Mouse (Mus musculus) layer of hippocampus, adult 9-11 months (tissue): Measurements from ENCODE around the gene Gadl1.
A peak's percentile ranks its signal among the peaks of the same experiment; 100 is the strongest.

ENCODE experiments used
- DNase-seq: peaks from one replicate; pipeline ENCODE4 v3.0.0; 2022

Gadl1 gene

DNA sequence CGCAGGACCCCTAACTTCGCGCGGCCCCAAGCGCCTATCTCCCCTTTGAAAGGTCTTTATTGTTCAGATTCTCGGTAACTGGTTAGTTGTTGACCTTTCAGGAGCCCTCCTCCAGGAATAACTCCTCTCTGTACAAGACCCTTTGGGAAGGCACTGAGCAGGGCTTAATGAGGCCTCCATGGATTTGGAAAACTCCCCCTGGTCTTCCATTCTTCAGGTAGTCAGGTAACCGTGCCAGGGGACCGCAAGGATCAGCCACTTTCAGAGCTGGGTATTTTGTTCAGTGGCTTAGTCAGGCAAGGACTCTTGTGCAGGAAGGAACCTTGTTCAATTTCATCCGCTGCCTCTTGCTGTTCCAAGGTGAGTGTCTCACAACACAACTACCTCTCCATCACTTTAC is at the start of gene Gadl1:
Gene Gadl1, plus strand, starts transcription at position 301 of the 400 bp plus-strand sequence.
- no peak for DNase-seq

DNA sequence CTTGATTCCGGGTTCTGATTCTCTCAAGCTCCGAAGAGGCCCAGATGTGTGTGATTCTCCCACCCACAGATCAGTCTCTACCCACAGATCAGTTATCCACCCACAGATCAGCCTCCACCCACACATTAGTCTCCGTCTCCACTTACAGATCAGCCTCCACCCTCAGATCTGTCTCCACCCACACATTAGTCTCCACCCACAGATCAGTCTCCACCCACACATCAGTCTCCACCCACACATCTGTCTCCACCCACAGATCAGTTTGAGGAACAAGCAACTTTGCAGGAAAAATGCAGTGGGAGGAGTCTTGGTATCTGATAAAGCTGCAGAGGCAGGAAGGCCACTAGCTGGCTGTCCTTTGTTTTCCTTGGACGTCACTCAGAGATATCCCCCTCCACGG is 46.5 kb upstream of the Gadl1 start:
- DNase-seq: no peak

- DNase-seq: no peak
These were observed 45.9 kb upstream of the Gadl1 start for GRCm38 (mm10) chr9:115863326-115863725.

- no peak for DNase-seq
These were observed 42.0 kb upstream of the Gadl1 start for GRCm38 (mm10) chr9:115867277-115867676.

DNA sequence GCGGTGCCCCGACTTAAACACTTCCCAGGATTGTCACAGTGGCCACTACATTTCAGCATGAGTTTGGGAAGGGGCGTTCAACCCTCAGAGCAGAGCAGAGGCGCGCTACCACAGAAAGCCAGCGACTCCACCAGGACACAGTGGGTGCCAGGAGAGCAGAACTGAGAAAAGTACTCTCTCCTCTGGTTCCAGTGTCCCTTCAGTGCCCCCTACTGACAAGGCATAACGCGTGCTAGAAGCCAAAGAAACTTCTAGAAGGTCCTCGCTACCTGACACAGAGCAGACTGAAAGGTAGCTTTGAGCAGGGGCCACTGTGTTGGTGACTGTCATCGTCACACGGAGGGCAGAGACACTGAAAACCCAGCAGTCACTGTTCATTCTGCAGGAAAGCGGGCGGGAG is 39.1 kb upstream of the Gadl1 start:
- DNase-seq: no peak

DNA sequence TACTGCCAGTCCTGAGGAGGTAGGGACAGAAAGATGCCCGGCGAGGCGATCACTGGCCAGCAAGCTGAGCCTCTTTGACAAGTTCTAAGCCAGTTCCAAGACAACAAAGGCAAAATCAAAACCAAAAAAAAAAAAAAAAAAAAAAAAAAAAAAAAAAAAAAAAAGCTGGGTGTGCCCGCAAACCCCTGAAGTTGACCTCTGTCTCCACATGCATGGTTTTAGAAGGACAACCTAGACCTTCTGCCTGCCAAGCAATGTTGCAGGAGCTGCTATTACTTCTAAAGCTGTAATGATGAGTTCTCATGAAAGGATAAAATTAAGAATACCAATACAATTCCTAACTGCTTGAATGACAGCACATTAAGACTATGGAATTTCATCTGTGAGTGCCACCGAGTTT is 38.6 kb upstream of the Gadl1 start:
- no peak for DNase-seq

DNA sequence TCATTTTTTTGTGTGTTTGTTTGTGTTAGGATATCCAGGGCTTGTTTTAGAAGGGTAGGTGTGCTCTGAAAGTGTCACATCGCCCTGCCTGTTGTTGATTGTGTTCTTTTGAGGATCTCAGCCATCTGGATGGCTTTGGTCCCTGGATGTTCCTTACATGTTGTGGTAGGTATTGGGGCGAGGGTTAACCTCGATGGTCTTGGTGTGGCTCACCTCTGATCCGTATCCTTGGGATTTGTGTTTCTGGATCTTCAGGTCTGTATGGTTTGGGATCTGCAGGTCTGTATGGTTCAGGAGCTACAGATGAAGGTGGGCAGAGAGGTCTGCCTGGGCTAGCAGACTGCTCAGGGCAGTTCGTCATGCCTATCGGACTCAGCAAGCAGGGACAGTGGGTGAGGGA is 28.8 kb upstream of the Gadl1 start:
- no peak for DNase-seq

DNA sequence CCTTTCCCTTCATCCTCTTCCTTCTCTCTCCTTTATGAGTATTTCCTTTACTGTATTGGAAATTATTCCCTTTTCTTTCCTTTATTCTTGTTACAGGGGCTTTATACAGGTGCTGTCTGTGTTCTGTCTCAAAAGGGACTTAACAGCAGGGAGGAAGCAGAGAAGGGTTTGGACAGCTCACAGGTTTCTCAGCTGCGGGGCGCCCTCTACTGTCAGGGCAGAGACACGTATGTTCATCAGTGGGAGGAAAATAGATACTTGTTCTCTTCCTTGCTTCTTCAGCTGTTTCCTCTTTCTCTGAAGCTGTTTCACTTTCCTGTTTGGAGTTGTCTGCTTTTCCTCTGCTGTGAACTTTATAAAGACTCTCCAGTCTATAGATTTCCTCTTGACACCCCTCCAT is 28.1 kb upstream of the Gadl1 start:
- DNase-seq: no peak

DNA sequence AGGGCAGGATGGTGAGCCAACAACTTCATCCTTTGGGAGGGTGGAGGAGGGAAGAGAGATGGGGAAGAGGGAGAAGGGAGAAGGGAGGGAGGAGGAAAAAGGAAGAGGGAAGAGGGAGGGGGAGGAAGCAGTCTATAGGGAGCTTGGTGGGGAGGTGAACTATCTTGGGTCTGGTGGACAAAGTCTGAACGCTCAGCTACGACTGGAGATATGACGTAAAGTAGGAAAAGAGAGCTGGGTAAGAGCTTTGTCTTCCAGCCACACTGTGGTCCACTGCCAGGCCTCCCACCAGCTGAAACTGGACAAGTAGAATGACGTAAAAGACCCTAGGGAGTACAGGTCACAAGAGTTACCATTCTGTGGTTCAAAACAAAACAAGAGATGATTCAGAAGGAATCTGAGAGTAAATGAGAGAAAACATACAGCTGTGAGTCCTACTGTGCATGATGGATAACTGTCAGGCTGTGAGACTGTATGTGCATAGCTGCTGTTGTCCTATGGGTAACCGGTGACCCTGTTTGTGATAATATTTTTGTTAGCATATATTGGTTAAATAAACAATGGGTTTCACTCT is 26.5 kb upstream of the Gadl1 start:
- no peak for DNase-seq

GRCm38 (mm10) chr9:115883413-115883812 is 25.8 kb upstream of the Gadl1 start:
- DNase-seq: no peak

GRCm38 (mm10) chr9:115887571-115887970 is 21.7 kb upstream of the Gadl1 start:
- no peak for DNase-seq

- no peak for DNase-seq
These were observed 16.1 kb upstream of the Gadl1 start for GRCm38 (mm10) chr9:115893131-115893530.

DNA sequence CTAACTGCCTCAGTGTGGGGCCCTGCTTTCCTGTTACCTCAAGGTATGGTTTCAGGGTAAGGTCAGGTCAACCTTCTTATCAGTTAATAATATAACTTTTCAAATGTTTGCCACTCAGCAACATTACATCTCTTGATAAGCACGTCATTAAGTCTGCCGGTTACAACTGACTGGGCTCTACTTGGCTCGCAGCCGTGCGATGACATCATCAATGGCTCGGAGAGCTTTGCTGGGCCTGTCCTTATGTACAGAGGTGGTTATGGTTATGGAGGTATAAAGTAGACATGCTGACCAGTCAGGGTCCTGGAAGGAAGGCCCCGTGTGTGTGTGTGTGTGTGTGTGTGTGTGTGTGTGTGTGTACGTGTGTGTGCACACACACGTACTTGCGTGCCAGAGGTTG is 15.3 kb upstream of the Gadl1 start:
- no peak for DNase-seq

DNA sequence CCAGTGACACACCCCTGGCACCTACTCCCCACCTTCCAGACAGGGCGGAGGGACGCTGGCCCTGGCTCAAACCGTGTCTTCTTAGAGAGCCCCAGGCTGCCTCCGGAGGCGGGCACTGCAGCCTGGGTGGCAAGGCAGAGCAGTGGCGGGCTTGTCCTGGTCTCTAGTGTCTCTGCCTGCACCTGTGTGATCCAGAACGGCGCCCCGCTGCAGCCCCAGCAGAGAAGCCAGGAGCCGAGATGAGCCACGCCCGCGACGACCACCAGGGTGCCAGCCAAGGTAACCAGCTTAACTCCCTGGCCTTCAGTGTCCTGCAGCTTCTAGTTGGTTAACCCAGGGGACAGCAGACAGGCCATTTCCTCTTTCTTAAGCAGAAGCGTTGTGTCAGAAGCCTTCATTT is 930 bp upstream of the Gadl1 start:
- no peak for DNase-seq

DNA sequence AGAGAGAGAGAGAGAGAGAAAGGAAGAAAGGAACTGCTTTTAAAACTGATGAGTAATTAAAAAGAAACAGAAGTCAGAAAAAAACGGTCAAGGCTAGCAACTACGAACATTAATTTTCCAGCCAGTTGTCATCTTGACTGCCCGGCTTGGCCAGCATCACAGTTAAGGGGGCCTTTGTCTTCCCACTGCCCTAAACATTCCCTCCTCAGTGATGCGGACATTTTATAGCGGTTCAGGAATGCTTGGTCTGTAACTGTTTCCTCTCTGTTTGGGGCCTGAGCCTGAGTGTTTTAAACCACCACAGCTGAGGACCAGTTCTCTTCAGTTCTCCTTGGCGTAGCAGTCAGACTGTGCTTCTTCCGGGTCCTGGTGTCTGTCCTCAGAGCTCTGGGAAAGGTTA is 4.8 kb downstream of the Gadl1 start:
- DNase-seq: no peak

DNA sequence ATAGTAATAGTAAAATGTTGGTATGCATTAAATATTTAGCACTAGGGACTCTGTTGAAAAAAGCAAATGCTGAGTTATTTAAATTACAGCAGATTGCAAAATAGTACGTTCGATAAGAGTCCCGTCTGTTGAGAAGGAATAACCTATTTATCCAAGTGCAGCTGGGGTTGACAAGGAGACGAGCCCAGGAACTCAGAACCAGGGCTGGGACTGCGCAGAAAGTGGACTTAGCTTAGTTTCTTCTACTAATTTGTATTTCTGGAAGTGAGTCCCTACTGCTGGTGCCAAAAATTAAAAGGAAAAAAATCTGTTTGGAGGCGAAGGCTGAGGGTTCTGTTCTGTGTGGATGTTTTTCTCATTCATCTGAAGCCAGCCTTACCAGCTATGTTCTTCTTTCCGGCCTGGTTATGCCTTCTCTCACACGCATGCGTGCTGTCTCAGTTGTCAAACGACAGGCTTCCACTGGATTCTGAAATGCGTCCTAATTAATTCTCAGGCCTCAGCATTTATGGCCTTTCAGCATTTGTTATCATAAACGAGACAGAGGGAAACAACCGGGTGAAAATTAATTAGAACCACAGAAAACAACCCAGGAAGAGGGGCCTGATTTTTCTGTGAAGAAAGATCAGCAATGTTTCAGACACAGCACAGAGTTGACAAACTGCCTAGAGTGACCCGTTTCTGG is 6.5 kb downstream of the Gadl1 start:
- DNase-seq: peak; percentile 57

- DNase-seq: no peak
These were observed 10.5 kb downstream of the Gadl1 start for GRCm38 (mm10) chr9:115919736-115920135.

DNA sequence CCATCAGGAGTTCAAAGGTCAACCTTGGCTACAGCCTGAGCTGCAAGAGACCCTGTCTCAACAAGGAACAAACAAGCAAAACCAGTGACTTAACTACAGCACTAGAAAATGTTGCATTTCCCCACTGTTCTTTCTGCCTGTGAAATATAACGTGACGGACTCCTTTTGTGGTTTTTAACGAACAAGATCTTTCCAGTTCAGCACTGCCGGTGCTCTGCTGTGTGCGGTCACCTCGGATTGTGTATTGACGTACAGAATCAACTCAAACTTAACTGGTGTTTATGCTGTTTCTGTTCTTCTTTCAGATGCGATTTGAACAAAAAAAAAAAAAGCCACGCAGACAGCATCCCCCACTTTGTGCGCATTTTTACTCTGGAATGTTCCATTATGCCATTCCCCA is 13.4 kb downstream of the Gadl1 start:
- DNase-seq: no peak

- no peak for DNase-seq
These were observed 14.8 kb downstream of the Gadl1 start for GRCm38 (mm10) chr9:115924094-115924493.

GRCm38 (mm10) chr9:115931803-115932202 is 22.5 kb downstream of the Gadl1 start:
- DNase-seq: no peak

- no peak for DNase-seq
These were observed 23.5 kb downstream of the Gadl1 start for GRCm38 (mm10) chr9:115932741-115933140.

DNA sequence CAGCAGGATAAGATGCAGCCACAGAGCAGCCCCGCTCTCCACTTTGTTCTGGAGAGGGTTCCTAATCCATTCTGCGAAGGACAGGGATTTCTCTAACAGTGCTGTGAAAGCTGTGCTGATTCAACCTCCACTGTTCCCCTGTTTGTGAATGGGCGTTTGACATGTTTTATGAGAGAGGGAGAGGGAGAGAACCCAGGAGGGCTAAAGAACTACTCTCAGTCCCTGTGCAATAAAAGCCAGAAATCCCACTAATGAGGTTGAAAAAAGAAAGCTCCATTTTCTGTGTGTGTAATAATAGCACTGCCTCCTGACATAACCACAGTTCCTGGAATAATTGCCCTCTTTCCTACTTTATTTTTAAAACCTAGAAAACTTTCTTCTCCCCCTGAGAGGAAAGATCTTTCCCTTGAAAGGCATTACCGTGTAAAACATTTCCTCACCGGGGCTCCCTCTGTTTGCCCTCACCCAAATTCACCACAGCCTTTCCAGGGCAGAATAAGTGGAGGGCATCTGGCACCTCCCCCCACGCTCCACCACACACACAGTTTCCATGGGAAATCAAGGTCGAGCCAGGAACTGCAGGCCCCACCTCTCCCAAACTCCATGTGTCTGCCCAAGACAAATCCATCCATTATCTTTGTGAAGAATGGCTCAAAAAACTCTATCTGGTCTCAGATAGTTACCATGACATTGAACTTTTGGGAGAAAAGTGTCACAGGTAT is 24.1 kb downstream of the Gadl1 start:
- DNase-seq: no peak

- no peak for DNase-seq
These were observed 25.0 kb downstream of the Gadl1 start for GRCm38 (mm10) chr9:115934288-115934687.

DNA sequence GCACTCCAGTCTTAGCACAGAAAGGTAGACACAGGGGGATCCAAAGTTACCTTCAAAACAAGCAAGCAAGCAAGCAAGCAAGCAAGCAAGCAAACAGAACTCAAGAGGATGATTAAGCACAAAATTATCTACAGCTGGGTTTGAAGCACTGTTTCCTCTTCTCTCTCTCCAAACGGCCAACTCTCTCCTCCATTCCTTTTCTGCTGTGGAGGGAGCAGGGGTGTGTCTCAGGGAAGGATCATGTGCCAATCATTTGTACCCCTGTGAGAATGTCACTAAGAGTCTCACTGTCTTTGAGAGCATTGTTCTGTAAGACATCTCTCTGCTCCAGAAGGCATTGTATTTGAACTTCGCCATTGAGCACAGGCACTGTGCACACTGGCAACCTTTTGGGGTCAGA is 27.1 kb downstream of the Gadl1 start:
- no peak for DNase-seq
